8 mouse cellular contexts compared by ENCODE assay signal in the genomic region with DNA sequence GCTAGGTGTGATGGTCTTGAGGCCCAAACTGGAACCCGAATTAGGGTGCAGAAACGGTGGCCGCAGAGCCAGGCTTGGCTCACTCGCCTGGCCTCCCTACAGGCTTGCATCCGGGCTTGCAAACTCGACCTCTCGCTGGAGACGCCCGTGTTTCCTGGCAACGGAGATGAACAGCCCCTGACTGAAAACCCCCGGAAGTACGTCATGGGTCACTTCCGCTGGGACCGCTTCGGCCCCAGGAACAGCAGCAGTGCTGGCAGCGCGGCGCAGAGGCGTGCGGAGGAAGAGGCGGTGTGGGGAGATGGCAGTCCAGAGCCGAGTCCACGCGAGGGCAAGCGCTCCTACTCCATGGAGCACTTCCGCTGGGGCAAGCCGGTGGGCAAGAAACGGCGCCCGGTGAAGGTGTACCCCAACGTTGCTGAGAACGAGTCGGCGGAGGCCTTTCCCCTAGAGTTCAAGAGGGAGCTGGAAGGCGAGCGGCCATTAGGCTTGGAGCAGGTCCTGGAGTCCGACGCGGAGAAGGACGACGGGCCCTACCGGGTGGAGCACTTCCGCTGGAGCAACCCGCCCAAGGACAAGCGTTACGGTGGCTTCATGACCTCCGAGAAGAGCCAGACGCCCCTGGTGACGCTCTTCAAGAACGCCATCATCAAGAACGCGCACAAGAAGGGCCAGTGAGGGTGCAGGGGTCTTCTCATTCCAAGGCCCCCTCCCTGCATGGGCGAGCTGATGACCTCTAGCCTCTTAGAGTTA. TPM values are rescaled to one million over a fixed set of nuclear protein-coding genes. Genes with fewer than 3 reads are reported as not detected.
DNase-seq lines count a peak whose midpoint lies in the region; ATAC-seq lines count a peak whose summit lies in the region.

No protein-coding gene starts in this region.

- H3K27me3 ChIP-seq in hindbrain, embryonic 15.5 days: peaks cover 4% of the 10 kb centered on the region

- H3K4me3 ChIP-seq in hindbrain, embryonic 15.5 days: peak overlapping the region; percentile 55

- ATAC-seq in hindbrain, embryonic 15.5 days (ENCODE audit: low FRiP score, low read depth): peak; percentile 97

- H3K4me1 ChIP-seq in hindbrain, embryonic 15.5 days (replicated peaks): peaks cover 11% of the 10 kb centered on the region

- peak overlapping the region; percentile 74 for H3K4me2 ChIP-seq in hindbrain, embryonic 15.5 days

- peaks cover 4% of the 10 kb centered on the region; the same call in 1 of the 2 replicates for H3K36me3 ChIP-seq in hindbrain, embryonic 15.5 days

- H3K27ac ChIP-seq in hindbrain, embryonic 15.5 days (replicated peaks): peak overlapping the region; percentile 95

- peak; percentile 82 for DNase-seq in T-cell, adult 2 months (ENCODE audit: low spot score)
- DNase-seq in cerebellum, postnatal 25 days: peak; percentile 92 to 93
- DNase-seq in gastrocnemius, adult 18-20 months (ENCODE audit: low spot score): peak; percentile 87
- peak; percentile 86 for DNase-seq in layer of hippocampus, postnatal 36 days
- DNase-seq in lung, postnatal 14 days: peak; percentile 88
- DNase-seq in ovary, postnatal 36 days (ENCODE audit: low spot score): peak; percentile 79
- DNase-seq in thymus, postnatal 10 days (ENCODE audit: low spot score in 2 of 2): peak; percentile 74 to 82

- H3K9ac ChIP-seq in hindbrain, embryonic 15.5 days: peak overlapping the region; percentile 66

- 2% methylated on average over 53 of the region's 53 CpGs for WGBS in hindbrain, embryonic 15.5 days

- no peaks in the 10 kb centered on the region for H3K9me3 ChIP-seq in hindbrain, embryonic 15.5 days

RNA-seq across cellular contexts. Expression of a gene that starts 5.2 kb away (rescaled TPM):
- total RNA-seq in gastrocnemius, adult 18-20 months (2021): not detected
- 3.4 and 4.0 TPM in 2 replicates for polyA plus RNA-seq in hindbrain, embryonic 15.5 days (2015; fragmentation: Nextera tagmentation; extraction: Ambion mirVana)
- total RNA-seq in layer of hippocampus, postnatal 36 days (2021): 1 to 10 TPM; 1.5 to 1.9 TPM

Comparison
In these comparisons a context has a peak if more than half of its experiments do, and no peak if none do; other contexts are left out.
1. Peak in every context shown above with its lines: DNase-seq, ATAC-seq, H3K4me3 ChIP-seq and H3K27ac ChIP-seq.